Mouse (Mus musculus) lung, adult 18-20 months (tissue): ENCODE measurements around the gene Vars2.

Source experiments
- DNase-seq, 2 experiments: peaks; one replicate each; pipeline ENCODE4 v3.0.0; 2022; ENCODE audit warnings: mixed read lengths in 2 of 2

Gene Vars2

DNA sequence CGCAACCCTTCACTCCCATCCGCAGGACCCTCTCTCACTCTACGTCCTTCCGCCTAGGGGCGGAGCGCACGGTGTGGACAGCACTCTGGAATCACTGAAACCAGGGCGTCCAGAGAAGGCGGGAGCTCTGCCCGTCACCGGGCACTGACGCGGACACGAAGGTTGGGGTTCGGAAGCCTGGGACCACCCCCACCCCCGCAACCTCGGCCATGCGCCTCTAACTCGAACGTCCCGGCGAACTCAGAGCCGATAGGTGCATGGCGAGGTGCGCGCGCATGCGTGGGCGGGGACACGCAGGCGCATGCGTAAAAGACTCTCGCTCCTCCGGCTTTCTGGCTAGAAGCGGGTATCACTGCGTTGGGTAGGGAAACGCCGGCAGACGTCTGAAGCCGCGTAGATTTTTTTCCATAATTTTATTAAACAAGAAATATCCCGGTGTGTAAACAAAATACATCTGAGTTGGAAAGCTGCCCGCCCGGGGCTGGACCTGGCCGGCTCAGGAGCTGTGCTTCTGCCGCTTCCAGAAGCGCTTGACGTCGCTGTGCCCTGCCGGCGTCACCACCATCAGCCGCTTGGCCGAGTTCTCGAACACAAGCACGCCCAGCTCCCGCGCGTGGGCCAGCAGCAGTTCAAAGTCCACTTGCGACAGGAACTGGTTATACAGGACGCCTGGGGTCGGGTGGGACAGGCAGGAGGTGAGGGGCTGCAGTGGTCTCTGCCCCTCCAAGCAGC, at the start of gene Vars2:
TSS of gene Vars2 (minus strand) at position 259 of the 732 bp plus-strand sequence.
- peak; percentile 95 to 97 for DNase-seq

DNA sequence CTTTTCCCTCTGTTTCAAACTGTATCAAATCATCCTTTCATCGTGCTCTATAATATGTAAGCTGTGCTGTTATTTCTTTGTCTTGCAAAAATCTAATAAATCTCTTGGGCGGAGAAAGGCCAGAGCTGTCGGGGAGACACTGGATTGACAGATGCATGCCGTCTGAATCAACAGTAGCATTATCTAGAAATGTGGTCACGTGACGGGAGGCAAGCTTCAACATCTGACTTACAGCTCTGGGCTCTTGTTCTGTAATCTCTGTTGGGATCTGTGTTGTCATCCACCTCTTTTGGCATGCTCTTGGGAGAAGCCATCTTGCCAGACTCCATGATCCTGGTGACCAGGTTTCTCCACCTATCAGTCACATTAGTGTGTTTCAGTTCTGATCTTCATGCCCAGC, 49.7 kb upstream of the Vars2 start:
- no peak for DNase-seq

DNA sequence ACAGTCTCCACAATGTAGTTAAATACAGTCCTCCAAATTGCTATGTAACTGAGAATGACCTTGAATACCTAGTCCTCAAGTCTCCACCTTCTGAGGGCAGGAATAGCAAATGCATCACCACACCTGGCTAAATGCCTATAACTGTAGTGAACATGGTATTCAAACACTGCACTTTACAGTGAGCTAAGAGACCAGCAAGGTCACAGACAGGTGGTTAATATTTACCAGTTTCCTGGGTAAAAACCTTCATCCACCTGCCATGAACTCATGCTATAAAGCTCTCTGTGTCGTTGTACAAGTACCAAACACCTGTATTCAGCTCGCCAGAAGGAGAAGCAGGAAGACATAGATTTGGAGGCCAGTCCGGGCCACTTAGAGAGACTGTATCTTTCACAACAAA, 48.7 kb upstream of the Vars2 start:
- no peak for DNase-seq

DNA sequence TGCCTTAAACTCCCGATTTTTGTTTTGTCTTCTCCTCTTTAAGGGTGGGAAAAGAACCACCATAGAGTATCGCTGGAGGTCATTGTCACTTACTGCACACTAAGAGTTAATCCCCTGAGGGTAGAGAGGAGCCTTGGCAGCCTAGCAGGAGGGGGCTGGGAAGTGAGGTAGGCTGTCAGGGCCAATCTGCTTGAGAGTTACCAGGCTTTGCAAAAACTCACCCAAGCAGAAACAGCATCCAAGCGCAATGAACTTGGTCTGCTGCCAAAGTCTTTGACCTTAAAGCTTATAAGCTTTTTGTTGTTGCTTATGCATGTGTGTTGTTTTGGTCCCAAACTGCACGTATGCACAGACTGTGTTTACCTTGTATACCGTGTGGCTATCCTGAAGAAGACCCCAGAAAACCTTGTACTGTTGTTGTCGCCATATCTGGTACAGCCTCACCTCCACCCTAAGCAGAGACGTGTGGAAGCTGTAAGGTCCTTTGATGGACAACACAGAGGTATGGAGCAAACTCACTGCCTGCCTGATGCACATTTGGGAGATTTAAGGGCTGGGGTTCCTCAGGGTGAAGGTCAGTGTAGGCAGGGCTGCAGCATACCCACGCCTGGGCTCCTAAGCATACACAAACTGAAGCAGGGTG, 43.4 kb upstream of the Vars2 start:
- DNase-seq: no peak

DNA sequence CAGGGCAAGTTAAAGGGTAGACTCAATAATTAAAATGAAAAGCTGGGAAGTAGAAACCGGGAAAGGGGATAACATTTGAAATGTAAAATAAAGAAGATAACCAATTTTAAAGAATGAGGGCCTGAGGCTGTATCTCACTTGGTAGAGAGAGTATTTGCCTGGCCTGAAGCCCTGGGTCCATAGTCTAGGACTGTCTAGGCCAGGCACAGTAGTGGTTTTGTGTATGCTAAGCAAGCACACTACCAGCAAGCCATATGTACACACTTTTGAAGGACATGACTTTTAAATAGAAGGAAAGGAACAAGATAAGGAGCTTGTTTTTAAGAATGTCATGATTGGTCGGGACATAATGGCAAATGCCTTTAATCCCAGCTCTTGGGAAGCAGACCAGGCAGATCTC, 41.2 kb upstream of the Vars2 start:
- no peak for DNase-seq

DNA sequence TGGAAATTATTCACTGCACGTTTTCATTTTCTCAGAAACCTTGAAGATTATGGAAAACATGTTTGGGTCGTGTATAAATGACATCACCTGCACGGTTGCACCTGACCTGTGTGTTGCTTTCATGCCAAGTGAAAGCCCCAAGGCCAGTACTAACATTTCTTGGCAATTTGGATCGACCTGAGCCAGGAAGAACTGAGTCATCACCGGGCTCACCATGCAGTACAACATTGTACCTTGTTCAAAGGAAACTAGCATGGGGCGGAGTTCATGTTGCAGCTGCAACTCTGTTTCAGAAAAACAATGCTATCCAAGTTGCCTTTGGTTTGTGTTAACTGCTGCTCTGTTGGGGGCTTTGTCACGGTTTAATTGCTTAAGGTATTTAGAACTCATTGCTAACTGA, 40.5 kb upstream of the Vars2 start:
- no peak for DNase-seq

DNA sequence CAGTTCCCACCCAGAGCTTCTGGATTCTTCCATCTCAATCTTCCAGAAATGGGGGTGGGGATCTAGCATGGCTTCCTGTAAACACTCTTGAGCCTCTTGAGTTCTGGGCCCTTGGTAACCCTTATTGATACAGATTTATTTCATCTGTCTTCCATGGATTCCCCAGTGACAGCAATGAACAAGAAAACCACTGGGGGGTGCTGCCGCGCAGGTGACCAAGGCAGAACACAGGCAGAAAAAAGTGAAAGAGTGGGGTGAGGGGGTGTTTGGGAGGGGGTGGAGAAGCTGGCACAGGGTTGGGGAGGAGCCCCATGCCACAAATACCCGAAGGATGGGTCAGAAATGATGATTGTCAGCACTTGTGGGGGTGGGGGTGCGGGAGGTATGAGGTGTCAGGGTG, 38.4 kb upstream of the Vars2 start:
- DNase-seq: peak in 1 of 2 experiments; percentile 54

DNA sequence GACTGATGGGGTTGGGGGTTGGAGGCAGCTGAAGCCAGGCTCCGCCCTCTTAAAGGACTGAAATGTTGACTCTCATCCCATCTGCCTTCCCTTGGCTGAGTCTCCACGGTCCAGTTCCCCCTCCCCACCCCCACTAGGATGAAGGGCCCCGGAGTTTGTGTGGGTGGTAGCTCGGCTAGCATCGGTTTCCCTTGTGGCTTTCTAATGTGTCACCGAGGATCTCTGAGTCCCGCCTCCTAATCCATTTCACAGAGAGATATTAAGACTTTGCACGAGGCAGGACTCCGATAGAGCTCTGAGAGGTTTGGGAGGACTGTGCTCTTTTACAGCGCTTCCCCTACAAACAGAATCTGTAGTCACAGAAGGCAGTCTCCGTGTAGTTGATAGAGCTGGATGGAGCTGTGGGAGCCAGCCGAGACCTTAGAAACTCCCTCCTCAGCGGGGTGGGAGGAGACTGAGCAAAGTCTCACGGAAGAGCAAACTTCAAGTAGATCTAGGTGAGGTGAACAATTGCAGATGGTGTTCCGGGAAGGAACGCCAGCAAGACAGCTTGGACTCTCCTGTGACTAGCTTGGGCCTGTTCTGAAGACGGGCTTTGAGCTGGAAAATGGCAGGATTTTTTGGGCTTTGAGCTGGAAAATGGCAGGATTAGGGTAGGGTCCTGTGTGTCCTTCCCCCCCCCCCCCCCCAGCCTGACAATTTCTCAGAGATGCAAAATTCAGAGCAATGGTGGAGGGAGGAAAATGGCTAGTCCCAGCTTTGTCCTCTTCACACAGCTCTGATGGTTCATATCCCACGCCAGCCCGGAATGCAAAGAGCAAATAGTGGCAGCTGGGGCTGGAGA, 37.5 kb upstream of the Vars2 start, which contains the start of gene Ddr1:
TSS of gene Ddr1 (minus strand) at position 1 of the 844 bp plus-strand sequence.
- DNase-seq: no peak

DNA sequence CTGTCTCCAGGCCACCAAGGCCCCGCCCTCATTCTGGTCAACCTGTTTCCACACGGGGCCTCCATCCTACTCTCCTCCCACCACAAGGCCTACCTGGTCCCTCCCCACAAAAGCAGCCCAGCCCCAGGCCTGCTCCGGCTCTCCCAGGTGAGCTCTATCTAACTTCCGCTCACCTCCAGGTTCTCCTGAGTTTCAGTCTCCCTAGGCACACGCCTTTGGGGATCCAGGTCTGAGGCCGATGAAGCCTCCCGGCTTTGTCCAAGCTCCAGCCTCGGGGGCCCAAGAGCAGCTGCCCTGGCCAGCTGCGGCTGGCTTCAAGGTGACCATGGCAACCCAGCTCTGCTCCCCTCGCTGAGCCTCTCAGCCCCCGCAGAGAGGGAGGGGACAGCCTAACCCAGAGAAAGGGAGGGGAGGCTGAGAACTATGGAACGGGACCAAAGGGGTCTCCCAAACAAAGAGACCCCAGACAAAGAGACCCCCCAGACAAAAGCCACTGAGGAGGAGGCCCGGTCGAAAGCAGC, 36.4 kb upstream of the Vars2 start:
- no peak for DNase-seq

DNA sequence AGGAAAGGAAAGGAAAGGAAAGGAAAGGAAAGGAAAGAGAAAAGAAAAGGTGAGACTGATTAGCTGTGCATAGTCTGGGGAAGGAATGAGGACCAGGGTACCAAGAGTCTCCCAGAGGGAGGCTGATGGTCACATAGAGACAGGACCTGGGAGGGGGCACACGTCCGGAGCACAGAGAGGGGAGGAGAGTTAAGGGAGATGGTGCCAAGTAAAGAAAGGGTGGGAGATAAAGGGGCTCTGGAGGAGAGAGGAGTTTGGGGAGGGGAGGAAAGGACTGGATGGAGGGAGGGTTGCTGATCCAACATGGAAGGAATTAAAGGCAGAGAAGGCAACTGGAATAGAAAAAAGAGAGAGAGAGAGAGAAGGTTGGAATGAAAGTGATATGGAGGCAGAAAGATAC, 35.7 kb upstream of the Vars2 start:
- no peak for DNase-seq

DNA sequence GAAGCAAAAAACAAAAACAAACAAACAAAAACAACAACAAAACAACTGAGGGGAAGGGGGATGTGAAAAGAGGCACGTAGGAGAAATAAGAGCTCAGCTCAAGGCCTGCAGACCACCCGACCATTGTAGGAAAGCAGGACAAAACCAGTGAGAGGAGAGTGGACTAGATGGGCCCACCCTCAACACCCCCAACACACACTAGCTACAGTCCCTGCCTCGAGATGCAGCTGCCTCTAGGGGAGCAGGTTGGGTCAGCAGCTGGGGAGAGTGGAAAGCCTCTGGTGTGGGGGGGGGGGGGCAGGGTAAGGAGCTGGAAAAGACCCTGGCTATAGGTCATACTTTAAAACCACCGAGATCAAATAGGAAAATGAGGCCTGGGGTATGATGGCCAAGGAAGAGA, 35.2 kb upstream of the Vars2 start:
- no peak for DNase-seq

DNA sequence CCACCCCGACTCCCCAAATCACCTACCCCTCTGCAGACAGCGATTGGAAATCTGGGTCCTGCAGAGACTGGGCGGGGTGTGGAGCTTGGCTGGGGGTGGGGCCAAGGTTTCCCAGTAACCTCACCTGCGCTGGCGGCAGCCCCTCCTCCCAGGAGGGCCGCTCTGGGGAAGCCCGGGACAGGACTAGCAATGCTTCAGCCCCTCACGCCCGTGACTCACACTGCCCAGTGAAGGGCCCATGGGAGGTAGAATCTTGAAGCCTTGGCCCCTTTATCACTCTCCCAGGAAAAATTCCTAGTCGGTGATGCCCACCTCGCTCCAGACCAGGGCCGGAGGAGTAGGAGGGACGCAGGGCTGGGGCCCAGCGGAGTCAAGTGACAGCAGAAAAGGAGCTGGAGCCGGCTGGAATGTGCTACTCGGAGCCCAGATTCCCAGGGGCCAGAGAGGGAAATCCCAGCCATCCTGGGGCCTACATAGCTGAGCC, 34.6 kb upstream of the Vars2 start:
- DNase-seq: peak; percentile 72 to 76

DNA sequence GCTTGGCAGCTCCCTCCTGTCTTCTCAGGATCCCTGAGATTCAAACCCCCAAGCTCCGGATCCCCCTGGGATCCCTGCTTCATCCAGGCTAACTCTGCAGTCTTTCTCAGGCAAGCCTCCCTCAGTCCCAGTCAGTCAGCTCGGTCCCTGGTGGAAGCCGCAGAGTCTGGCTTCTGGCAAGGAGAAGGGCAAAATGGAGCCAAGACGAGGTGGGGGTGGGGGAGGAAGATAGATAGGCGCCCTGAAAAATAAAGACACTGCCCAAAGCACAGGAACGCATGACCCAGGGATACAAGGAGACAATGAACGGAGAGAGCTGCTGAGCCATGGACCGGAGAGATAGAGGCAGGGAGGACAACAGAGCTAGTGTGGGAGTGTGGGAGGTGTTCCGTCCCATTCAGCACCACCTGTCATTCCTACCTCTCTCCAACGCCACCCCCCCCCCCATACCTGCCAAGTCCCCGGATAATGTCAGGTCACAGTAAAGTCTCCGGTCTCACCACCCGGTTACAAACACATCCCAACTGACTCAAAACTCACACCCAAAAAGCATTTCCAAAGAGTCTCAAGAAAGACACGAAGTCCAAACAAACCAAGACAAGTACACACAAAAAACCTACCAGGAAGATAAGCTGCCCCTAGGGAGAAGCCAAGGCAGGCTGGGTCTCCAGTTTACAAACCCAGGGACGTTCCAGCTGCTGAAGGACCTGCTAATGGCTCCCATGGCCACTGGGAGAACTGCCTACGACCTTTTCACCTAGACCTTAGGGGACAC, 34.0 kb upstream of the Vars2 start:
- peak in 1 of 2 experiments; percentile 10 for DNase-seq

DNA sequence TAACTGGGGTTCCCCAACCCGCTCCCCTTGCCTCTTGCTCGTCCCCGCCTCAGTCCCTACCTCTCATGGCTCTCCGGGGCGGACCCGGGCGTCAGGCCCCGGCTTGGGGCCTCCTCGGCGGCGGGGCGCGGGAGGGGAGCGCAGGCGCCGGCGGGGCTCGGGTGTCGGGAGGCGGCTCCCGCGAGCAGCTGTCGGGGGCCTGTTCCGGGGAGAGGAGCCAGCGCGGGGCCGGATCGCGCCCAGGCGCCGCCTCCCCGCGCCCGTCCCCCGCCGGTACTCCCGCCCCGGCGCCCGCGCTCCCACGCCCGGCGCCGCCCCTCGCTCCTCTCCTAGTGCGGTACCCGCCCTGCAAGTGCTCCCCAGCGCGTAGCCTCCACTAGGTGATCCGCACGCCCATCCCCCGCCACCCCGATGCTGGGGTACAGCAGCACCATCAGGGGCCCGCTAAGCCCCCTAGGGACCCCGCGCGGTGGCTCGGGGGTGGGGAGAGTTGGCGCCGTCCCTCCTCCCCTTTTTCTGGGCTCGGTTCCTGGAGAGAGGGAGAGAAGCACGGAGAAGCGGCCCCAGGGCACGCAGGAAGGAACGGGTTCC, 33.1 kb upstream of the Vars2 start:
- peak; percentile 84 to 88 for DNase-seq

DNA sequence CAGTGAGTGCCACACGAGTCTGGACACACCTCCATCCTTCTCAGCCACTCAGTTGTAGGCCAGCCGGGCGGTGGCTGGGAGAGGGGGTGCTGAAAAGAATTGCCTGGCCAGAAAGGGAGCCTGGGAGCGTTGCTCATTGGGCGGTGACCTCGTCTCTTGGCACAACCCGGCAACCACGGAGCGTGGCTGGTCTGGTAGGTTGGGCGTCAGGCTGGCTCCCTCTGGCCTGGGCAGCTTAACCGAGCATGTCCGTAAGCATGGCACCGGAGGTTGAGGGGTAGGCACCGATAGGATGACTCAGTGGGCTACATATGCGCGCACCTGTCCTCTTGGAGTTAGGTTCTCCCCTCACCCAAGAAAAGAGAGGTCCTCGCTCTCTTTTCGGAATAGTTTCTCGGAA, 32.5 kb upstream of the Vars2 start:
- DNase-seq: peak; percentile 90 to 93

DNA sequence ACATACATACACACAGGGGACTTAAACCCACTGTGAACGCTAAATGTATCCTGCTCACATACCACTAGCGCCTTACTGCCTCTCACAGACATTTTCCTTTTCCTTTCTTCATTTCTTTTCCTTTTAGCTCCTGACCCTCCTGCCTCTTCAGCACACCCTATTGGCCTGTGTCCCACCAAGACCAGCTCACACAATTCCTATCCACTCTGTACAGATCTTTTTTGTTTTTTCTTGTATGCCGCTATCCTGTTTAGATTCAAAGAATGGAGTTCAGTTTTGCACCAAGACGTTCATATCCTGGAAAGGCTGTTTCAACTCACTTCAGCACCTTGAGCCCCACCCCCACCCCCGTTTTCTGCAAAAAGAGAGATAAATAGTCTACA, 31.1 kb upstream of the Vars2 start:
- DNase-seq: no peak

DNA sequence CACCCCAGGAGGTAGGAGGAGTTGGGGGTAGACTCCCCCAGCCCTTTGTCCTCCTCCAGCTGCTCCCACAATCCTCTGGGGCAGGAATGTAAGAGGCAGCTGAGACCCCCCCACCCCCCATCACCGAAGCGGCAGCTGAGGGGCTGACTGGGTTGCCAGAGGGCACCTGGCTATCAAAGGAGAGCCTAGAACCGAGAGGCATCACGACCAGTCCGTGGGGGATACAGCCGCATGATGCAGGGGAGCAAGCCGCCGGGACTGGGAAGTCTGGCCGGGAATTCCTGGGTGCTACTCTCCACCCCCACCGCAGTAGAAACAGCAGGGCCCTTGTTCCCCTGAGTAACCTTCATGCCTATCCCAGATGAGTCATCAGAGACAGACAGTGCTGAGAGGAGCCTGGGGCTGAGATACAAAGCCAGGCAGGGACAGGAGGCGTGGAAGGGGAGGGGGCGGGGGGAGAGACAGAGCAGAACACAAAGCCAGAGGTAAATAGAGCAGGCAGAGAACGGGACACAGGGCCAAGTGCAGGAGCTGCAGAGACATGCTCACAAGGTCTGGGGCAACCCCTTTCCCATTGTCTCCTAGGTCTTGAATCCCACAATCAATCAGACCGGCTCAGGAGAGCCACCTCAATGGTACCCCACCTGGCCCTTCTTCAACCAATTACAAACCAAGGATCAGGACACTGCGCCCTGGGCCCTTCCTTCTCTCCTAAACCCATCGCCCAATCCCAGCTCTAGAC, 30.5 kb upstream of the Vars2 start:
- DNase-seq: no peak

DNA sequence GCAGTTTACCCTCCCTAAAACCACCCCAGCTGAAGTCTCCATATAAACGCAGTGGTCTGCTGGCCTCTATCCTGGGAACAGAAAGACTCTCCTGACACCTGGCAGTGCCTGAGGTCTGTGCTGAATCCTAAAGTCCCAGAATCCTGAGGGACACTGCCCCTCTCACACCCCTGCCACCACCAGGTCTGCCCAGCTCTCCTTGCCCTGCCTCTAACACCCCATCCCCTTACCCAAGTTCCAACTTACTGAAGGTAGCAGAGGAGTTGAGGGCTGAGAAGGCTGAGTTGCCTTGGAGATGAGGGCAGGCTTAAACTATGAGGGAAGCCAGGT, 30.0 kb upstream of the Vars2 start:
- DNase-seq: no peak

DNA sequence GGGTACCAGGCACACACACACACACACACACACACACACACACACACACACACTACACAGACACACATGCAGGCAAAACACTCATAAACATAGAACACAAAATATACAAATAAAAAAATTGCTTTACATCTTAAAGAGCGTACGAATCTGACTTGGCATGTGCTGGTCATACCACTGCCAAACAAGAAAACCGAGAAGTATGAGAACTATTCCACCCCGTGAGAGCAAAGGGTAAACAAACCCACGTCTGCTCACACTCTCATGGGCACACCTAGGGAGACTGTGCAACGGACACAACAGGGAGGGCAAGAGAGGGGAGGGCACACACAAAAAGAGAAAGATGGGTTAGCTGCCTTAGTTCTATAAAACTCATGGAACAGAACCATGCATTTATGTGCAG, 29.3 kb upstream of the Vars2 start:
- DNase-seq: no peak

DNA sequence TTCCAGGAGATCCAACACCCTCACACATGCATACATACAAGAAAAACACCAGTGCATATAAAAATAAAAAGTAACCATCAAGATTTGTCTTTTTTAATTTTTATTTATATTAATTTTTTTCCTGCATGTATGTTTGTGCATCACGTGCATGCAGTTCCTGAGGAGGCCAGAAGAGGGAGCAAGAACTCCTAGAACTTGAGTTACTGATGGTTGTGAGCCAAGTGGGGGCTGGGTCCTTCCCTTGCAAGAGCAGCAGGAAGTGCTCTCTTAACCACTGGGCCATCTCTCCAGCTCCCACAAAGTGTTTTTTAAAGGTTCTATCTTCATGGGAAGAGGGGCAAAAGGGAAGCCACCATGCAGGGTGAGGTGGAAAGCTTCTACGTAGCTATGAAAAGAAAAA, 27.9 kb upstream of the Vars2 start:
- DNase-seq: no peak

DNA sequence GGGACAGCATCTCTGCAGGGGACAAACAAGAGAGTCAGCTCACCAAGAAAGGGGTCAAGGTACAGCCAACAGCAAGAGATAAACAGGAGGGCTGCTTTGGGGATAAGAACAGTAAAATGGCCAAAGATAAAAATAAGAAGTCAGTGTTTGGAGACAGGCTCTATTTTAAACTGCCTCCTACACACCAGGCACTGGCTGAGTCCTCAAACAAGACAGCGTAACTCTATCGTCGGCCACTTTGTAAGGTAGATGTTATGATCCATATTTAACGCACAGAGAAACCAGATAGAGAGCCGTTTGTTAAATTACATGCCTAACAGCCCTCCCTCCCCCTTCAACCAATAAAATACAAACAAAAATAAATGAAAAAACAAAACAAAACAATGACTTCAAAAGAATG, 26.5 kb upstream of the Vars2 start:
- DNase-seq: no peak

DNA sequence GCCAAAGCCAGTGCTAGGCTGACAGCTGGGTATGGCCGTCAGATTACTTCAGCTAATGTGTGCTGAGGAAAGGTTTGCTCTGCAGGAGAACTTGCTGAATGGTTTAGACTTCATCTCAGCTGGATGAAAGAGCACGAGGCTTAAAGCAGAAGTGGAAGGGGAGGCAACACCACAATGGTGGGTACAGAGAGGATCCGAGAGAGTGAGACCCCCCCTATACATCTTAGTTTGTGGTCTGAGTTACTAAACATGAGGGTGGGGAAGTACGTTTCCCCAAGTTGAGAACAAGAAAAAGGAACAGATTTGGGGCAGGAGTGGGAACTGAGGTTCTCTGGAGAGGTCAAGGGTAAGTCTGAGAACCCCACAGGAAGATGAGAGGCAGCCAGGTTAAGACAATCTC, 25.0 kb upstream of the Vars2 start:
- no peak for DNase-seq
